Mouse (Mus musculus) erythroblast, embryonic 14.5 days (primary cell): ENCODE measurements around the gene Sf3a1.

Experiments used
- GATA1 ChIP-seq: IDR thresholded peaks from 2 replicates; pipeline ENCODE4 v1.6.1; 2012; ENCODE audit warnings: low read length, inconsistent platforms, mixed read lengths
- TAL1 ChIP-seq: IDR thresholded peaks from 3 replicates; pipeline ENCODE4 v1.6.1; 2012; ENCODE audit warnings: low read length, inconsistent platforms, mixed read lengths

DNA sequence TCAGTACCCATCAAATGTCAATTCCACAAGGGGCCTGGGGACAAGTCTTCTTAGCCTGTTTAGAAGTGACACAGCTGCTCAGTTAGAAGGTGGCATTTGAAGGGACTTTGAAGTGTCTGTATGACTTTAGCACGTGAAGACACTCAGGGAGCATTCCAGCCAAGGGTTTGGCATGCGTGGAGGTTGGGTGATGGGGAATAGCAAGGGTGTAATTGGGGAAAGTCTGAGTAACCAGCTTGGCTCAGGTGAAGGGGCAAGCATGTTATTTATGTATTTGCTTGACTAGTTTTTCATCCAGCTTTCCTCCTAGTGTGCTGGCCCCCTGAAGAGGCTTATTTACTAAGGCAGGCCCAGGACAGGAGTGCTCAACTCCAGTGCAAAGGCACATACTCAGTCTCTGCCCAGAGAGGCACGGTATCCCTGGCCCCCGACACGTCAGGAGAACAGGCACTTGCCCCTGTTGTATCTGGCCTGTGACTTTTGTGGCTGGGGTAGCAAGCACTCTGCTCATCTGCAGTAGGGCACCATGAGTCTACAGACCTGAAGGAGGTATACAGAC is 45.0 kb downstream of the Sf3a1 start:
- TF ChIP-seq GATA1, result no peak
- no peak for TF ChIP-seq TAL1
